Mouse (Mus musculus) urinary bladder, postnatal 14 days (tissue): ENCODE data around the gene Gm20388.

ENCODE experiments used
- DNase-seq: peaks from one replicate; pipeline ENCODE4 v3.0.0; 2021; ENCODE audit warnings: low spot score

The Gm20388 gene

DNA sequence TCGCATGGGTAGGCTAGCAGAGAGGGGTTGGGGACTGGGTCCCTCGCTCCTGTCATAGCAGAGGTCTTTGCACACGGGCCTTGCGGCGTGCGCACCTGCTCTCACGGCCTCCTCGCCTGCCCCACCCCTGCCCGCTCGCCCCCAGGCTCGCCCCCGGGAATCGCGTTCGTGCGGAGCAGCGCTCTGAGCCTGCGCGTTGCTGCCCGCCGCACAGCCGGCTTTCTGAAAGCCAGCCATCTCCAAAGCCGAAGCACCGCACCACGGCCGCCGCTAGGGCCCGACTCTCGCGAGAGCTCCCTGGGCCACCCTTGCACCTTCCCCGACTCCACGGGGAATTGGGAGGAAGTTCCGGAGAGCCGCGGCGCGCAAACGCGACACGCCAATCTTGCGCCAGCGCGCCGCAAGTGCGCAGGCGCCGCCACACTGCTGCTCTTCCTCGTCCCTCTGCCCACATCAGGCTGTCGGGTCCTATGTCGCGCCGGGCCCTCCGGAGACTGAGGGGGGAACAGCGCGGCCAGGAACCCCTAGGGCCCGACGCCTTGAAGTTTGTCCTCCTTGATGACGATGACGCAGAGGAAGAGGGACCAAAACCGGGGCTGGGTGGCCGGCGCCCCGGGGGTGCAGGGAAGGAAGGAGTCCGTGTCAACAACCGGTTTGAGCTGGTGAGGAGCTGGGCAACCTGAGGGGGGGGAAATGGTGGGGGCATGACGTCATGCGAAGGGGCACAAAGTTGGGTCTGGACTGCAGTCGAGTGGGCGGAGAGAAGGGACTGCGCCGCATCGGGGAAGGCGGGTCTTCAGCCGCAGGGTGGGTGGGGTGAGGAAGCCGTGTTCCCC is 3463.0 kb downstream of the Gm20388 start, which contains the start of gene Tcf25:
Gene Tcf25, plus strand, starts transcription at position 351 of the 836 bp plus-strand sequence.
- peak; percentile 96 for DNase-seq

- peak; percentile 95 for DNase-seq
Observed at GRCm38 (mm10) chr8:123374239-123374578, 3463.6 kb downstream of the Gm20388 start.

DNA sequence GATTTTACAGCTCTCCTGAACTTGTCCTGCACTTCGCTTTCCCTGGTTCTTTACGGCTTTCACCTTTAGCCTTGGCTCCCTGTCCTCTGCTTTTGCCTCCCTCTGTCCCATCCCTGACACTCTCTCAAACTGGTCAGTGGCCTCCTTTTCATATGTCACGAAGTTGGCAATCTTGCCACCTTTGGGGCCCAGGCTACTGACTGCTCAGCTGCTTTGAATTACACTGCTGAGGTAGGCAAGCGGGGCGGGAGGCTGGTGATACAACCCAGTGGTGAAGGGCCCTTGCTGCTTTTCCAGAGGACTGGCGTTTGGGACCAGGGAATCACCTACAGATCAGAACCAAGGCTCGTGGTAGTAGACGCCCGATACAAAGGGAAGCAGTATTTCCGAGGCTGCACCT is 3465.1 kb downstream of the Gm20388 start:
- DNase-seq = no peak

- no peak for DNase-seq
Observed at GRCm38 (mm10) chr8:123376106-123376505, 3465.5 kb downstream of the Gm20388 start.

DNA sequence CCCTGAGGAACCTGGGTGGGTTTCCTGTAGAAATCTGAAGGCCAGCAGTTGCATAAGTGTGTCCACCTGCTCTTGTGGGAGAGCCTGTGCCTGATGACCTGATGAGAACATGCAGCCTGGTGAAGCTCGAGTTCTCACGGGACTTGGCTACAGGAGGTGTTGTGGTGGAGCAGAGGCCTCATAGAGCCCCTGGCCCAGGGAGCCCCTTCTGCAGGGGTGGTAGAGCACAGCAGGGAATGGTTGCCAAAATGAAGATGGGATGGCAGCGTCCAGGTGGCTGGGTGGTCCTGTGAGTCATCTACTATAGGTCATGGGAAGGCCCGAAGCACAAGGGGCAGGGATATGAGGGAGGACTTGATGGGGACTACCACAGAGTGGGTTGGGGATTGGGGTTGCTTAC is 3471.1 kb downstream of the Gm20388 start:
- DNase-seq = no peak

- no peak for DNase-seq
Observed at GRCm38 (mm10) chr8:123382516-123382915, 3471.9 kb downstream of the Gm20388 start.

- no peak for DNase-seq
Observed at GRCm38 (mm10) chr8:123384883-123385540, 3474.4 kb downstream of the Gm20388 start.

DNA sequence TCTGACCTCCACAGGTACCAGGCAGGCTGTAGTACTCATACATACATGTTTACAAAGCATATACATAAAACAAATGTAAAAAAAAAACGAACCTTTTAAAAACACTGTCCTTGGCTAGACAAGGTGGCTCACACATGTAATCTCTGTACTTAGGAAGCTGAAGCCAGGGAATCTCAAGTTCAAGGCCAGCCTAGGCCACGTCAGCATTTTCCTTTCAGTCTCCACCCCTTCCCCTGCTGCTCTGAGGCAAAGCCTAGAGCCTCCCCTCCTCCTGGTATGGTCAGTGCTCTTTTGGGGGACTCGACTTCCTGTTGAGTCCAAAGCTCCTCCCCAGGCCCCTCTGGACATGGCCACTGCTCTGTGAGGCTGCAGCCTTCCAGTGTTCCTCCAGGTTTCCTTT is 3476.4 kb downstream of the Gm20388 start:
- DNase-seq = no peak

DNA sequence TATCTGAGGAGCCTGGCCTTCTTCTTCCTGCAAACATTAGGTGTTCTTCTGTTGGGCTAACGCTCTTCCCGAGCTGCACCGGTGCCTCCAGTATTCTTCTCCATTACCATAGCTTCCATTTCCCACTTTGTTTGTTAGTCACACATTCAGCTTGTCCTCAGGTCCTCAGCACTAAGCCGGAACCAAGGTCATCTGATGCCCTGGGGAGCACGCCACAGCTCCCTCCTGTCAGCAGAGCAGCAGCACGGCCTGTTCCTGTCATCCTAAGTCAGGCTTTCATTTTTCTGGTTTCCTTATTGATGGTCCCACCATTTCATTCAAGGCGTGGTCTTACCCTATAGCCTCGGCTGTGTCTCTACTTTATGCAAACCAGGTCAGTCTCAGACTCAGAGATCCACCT is 3477.2 kb downstream of the Gm20388 start:
- no peak for DNase-seq

DNA sequence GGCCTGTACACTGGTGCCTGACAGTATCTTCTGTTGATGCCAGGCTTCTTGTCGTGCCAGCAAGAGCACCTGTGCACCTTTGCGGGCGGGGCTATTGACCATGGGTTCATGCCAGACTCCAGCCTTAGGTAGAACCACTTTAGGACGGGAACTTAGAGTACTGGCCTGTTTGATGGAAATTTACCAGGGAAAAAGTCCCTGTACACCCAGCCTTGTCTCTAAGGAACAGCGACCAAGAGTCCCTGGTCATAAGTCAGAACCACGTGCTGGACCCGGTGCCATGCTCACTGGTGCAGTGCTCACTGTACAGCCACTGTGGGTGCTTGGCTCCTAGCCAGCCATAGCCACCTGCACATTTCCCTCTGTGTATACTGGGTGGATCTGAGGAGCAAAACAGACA is 3478.4 kb downstream of the Gm20388 start:
- no peak for DNase-seq

DNA sequence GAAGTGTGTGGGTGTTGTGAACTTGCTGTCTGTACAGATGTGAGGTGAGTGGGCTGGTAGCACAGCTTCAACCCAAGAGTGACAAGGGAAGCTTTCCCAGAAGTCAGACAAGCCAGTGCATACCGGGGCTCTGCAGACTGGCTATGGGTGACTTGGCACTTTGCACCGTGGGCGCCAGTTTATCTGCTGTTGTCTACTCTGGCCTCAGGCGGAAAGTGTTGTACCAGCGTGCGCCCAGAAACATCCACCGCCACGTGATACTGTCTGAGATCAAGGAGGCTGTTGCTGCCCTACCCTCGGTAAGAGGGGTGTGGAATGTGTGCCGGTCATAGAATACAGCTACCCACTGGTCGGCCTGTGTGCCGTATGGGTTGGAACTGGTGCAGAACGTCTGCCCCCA is 3487.7 kb downstream of the Gm20388 start:
- DNase-seq = no peak

GRCm38 (mm10) chr8:123401936-123402335 is 3491.3 kb downstream of the Gm20388 start:
- no peak for DNase-seq

DNA sequence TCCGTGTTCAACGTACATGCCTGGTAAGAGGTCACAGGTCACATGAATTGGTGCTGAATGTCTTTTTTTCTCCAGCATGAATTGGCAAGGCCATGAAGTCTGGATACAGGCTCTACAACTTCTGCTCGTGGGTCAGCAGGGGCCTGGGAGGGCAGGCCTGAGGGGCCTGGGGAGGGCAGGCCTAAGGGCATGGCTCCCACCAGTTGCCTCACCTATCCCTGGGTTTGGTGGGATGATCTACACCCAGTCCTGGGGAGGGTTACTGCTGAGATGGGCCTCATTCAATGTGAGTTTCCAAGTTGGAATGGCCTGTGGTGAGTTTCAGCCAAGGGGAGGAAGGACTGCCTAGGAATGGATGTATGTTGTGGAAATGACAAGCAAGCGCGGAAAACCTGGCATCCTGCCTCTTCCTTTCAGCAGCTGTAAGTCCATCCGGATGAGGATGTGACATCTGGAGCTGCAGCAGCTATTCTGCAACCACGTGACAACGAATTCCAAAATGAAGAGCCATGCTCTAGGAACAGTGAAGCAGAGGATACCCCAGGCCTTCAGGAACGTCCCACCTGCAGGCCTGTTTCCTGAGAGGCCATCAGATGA is 3492.2 kb downstream of the Gm20388 start:
- DNase-seq = no peak

- DNase-seq = no peak
Observed at GRCm38 (mm10) chr8:123404521-123404920, 3493.9 kb downstream of the Gm20388 start.

DNA sequence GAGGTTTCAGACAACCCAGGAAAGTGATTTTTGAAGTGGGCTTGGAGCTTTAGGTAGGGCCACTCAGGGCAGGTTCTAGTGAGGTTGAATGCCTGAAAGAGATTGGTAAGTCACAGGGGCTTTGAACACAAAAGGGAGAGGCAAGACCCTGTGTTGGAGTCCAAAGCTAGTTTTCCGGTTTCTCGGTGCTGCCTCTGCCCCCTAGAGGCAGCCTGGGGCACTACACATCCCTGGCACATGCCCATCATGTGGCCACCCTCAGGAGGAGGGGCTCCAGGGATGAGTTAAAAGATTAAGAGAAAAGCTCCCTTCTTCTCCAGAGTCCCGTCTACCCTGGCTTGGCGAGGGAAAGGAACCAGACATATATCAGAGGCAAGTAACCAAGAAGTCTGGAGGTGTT is 3496.1 kb downstream of the Gm20388 start, which contains the start of gene Mc1r:
Gene Mc1r, plus strand, starts transcription at position 322 of the 400 bp plus-strand sequence.
- DNase-seq = peak; percentile 44

DNA sequence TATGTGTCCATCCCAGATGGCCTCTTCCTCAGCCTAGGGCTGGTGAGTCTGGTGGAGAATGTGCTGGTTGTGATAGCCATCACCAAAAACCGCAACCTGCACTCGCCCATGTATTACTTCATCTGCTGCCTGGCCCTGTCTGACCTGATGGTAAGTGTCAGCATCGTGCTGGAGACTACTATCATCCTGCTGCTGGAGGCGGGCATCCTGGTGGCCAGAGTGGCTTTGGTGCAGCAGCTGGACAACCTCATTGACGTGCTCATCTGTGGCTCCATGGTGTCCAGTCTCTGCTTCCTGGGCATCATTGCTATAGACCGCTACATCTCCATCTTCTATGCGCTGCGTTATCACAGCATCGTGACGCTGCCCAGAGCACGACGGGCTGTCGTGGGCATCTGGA is 3497.0 kb downstream of the Gm20388 start:
- DNase-seq = no peak

- no peak for DNase-seq
Observed at GRCm38 (mm10) chr8:123408586-123409544, 3498.2 kb downstream of the Gm20388 start.

GRCm38 (mm10) chr8:123410049-123410587 is 3499.5 kb downstream of the Gm20388 start:
- DNase-seq = peak; percentile 25

DNA sequence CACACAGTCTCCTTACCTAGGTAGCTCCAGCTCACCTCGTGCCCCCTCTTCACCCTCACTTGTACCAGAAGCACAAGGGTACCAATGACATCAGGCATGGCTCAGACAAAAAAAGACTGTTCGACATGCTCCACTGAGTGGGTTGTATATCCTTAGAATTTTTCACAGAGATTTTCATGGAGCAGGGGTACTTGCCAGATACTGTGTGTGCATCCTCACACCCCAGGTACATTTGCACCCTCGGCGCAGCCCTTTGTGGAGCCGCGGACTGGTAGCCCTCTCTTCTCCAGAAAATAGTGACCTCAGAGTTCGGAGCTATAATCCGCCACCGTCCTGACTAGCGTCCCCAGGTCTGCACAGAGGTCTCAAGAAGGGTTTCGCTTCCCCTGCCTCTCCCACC is 3500.1 kb downstream of the Gm20388 start:
- DNase-seq = no peak

DNA sequence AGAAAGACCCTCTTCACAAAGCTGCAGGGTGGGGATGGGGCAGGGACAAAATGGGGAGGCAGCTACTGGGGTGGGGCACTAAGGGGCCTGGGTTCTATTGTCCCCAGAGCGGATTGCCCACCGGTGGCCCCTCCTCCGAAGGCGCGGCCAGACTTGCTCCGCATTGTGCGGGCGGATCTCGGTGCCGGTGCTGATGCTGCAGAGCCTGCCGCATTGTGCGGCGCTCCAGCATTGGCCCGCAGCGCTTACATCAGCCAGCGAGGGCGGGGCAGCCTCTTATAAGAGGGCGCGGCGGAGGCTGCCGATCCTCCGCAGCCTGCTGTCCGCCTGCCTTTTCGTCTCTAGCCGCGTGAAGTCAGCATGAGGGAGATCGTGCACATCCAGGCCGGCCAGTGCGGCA is 3500.6 kb downstream of the Gm20388 start, which contains the start of gene Tubb3:
Gene Tubb3, plus strand, starts transcription at position 179 of the 400 bp plus-strand sequence.
- peak; percentile 44 for DNase-seq

DNA sequence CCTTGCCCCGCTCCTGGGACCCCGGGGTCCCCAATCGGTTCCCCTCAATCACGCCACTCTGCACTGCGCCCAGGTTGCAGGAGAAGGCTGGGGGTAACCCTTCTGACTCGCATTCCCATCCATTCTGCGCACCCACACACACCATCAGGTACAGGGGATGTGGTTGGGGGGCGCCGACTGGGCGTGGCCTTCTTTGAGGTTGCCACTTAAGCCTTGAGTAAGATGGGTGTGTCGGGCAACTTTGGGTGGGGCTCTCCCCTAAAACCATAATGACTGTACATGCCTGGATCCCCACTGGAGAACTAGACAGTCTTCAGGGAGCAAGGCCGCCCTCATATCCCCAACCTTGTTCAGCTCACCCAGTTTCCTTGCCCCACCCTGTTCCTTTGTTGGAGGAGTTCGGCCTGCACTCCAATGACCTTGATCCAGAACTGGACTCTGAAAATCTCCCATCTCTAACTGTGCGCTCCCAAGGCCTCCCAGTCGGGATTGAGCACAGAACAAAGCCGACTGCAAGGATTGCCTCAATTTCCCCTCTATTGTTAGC is 3501.2 kb downstream of the Gm20388 start:
- DNase-seq = no peak
